Mouse (Mus musculus): ENCODE results near the gene Rpl7l1.

DNA sequence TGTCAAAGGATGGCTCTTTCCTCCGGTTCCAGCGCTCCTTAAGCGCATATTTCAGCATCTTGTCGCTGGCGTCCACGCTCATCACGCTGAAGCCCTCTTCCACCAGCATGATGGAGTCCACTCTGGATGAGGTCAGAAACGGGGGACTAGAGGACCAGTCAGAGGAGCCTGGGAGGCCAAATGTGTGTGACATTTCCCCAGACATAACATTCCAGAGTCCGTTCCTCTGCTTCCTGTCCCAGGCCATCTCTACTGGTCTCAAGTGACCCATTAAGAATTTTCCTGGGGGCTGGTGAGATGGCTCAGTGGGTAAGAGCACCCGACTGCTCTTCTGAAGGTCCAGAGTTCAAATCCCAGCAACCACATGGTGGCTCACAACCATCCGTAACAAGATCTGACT lies 55.2 kb downstream of the Rpl7l1 start:
- TF ChIP-seq POLR2A (IDR thresholded peaks at IDR 0.05; ENCODE audit: insufficient read length, low read depth) (no peak), POLR2AphosphoS2 (IDR thresholded peaks at IDR 0.05; ENCODE audit: insufficient read length, low read depth) (no peak), TCF3 (IDR thresholded peaks at IDR 0.05; ENCODE audit: insufficient read length, low read depth) (no peak), REST (IDR thresholded peaks at IDR 0.05; ENCODE audit: insufficient read depth, insufficient read length) (no peak), MYOD1 (IDR thresholded peaks at IDR 0.05; ENCODE audit: control insufficient read depth in 1 of 3, insufficient read length in 2 of 3, low read depth in 2 of 3) (no peak), MYOG (IDR thresholded peaks at IDR 0.05; ENCODE audit: control insufficient read depth in 1 of 3, insufficient read depth in 1 of 3, insufficient read length in 2 of 3, low read depth in 2 of 3) (no peak), USF1 (IDR thresholded peaks at IDR 0.05; ENCODE audit: low read depth) (no peak), CEBPB (IDR thresholded peaks at IDR 0.05; ENCODE audit: insufficient read depth, poor library complexity, severe bottlenecking) (no peak), MAX (IDR thresholded peaks at IDR 0.05; ENCODE audit: low read depth) (no peak), TCF12 (IDR thresholded peaks at IDR 0.05; ENCODE audit: insufficient read depth, poor library complexity, severe bottlenecking) (no peak)
